Mouse (Mus musculus) midbrain, embryonic 13.5 days (tissue): ENCODE data around the gene Wdcp. TPM values are rescaled to one million over a fixed set of nuclear protein-coding genes. Genes with fewer than 3 reads are reported as not detected.
A peak's percentile ranks its signal among the peaks of the same experiment; 100 is the strongest.

Experiments used
- ATAC-seq: fragments of 200-750 bp; cut with Nextera tagmentation; 2 replicates; pipeline ENCODE4 v1.8.0; 2017; ENCODE audit warnings: mild to moderate bottlenecking, moderate TSS enrichment, moderate library complexity
- H3K27ac ChIP-seq: fragments of 300-500 bp; sonication (generic); 2 replicates; pipeline ENCODE4 v1.5.1; 2015; ENCODE audit warnings: inconsistent platforms, mild to moderate bottlenecking, moderate library complexity
- H3K27me3 ChIP-seq: fragments of 300-500 bp; sonication (generic); 2 replicates; pipeline ENCODE4 v1.6.1; 2015; ENCODE audit warnings: mild to moderate bottlenecking, inconsistent platforms
- H3K36me3 ChIP-seq: fragments of 300-500 bp; sonication (generic); 2 replicates; pipeline ENCODE4 v1.6.1; 2015; ENCODE audit warnings: mild to moderate bottlenecking, inconsistent platforms
- H3K4me1 ChIP-seq: fragments of 300-500 bp; sonication (generic); replicated peaks from 2 replicates; pipeline ENCODE4 v1.6.1; 2015; ENCODE audit warnings: inconsistent platforms
- H3K4me2 ChIP-seq: fragments of 300-500 bp; sonication (generic); replicated peaks from 2 replicates; pipeline ENCODE4 v1.6.1; 2015; ENCODE audit warnings: moderate library complexity, mild to moderate bottlenecking, inconsistent platforms
- H3K4me3 ChIP-seq: fragments of 300-500 bp; sonication (generic); replicated peaks from 2 replicates; pipeline ENCODE4 v1.5.1; 2015; ENCODE audit warnings: mild to moderate bottlenecking, inconsistent platforms
- H3K9ac ChIP-seq: fragments of 300-500 bp; sonication (generic); replicated peaks from 2 replicates; pipeline ENCODE4 v1.6.1; 2015; ENCODE audit warnings: mild to moderate bottlenecking, inconsistent platforms
- H3K9me3 ChIP-seq: fragments of 300-500 bp; sonication (generic); 2 replicates; pipeline ENCODE4 v1.6.1; 2016; ENCODE audit warnings: mild to moderate bottlenecking, inconsistent platforms
- WGBS: fragments of 180-500 bp; shearing (Covaris S2); methylation state at CpG from one replicate; pipeline ENCODE4 v1.1.7; 2015; 5-methylcytosine and 5-hydroxymethylcytosine counted together
- polyA plus RNA-seq: library from polyadenylated mRNA; unstranded; fragments of >200 nt; fragmentation: Nextera tagmentation; extraction: Ambion mirVana; gene quantifications from 2 replicates; pipeline ENCODE4 v1.2.1, GENCODE M21; 2015

Gene Wdcp
- polyA plus RNA-seq, 1 experiment from 2014 or later = 17.9 TPM

DNA sequence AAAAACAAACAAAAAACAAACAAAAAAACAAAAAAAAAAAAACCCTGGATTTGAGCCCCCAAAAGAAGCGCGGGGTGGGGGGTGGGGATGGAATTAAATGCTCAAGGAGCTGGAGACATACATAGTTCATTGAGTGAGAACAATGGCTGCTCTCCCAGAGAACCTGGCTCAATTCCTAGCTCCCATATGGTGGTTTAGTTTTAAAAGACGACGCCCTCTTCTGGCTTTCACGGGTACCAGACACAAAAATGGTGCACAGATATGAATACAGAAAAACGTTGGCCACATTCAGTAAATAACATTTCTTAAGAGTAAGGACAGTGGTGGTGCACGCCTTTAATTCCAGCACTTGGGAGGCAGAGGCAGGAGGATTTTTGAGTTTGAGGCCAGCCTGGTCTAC lies 62.8 kb downstream of the Wdcp start:
- Histone ChIP-seq H3K9ac (no peak overlapping the region), H3K27ac (no peak overlapping the region), H3K4me2 (peak overlapping the region; percentile 75; the same call in 1 of the 2 replicates), H3K9me3 (no peaks in the 10 kb centered on the region), H3K36me3 (peaks cover 8% of the 10 kb centered on the region; the same call in 1 of the 2 replicates), H3K4me1 (peaks cover 3% of the 10 kb centered on the region; the same call in 1 of the 2 replicates), H3K27me3 (no peaks in the 10 kb centered on the region), H3K4me3 (no peak overlapping the region)
- WGBS = 80% methylated on average over 7 of the region's 7 CpGs
- ATAC-seq = no peak

DNA sequence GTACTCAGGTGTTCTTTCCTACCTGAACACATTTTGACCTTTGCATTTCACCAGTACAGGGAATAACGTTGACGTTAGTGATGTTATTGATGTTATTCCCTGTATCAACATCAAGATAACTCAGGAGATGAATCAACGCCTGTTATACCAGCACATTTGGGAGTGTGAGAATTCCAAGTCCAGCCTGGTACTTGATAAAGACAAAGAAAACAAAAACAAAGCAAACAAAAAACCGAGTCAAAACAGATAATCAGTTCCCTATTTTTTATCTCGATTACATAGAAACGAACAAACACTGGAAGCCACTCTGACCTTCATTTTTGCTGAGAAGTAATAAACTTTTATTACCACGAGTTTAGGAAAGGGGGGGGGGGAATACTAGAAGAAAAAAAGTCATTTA lies 63.4 kb downstream of the Wdcp start:
- no peak for ATAC-seq
- peak overlapping the region; percentile 82 for H3K9ac ChIP-seq

DNA sequence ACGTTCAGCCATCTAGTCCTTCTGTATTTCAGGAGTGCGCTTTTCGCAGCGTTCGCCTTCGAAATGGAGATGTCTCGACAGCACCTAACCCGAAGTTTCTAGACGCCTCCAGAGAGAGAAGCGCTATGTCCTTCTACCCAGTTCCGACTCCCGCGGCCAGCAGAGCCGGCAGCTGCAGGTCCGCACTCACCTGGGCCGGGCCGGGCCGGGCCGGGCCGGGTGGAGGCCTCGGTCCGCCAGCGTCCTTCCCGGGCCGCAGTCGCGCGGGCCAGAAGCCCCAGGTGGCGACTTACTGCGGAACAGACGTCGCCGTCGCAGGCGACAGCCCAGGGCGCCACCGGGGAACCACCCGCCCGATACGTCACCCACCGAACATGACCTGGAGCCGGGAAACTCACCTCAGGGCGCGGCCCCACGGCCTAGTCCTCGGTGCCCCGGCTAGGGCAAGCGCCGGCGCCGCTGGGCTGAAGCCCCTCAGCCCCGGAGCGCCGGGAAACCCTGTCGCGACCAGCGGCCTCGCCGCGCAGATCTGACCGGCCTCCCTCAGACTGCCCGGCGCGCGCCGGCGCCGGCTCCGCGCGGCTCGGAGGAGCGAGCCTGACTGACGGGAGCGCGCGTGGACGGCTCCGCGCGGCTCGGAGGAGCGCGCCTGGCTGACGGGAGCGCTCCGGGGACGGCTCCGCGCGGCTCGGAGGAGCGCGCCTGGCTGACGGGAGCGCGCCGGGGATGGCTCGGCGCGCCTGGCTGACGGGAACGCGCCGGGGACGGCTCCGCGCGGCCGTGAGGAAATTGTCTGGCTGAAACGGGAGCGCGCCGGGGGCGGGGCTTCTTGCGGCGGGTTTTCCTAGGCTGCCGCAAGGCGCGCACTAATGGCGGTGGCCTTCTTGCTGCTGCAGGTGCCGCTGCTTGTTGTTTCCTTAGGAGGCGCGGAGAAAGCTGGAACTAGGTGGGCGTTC lies 64.1 kb downstream of the Wdcp start, which contains the start of gene Ubxn2a:
Ubxn2a (minus strand) TSS at position 755 of the 956 bp plus-strand sequence.
- Histone ChIP-seq H3K9ac (peak within 1 kb of the TSS; percentile 82), H3K4me2 (peak within 1 kb of the TSS; percentile 75), H3K27me3 (no peaks in the 10 kb centered on the region), H3K9me3 (no peaks in the 10 kb centered on the region), H3K27ac (peak within 1 kb of the TSS; percentile 85), H3K36me3 (no peaks in the 10 kb centered on the region), H3K4me1 (peaks cover 3% of the 10 kb centered on the region; the same call in 1 of the 2 replicates), H3K4me3 (peak within 1 kb of the TSS; percentile 74)
- ATAC-seq = peak; percentile 97
- WGBS = under 1% methylated on average over 124 of the region's 125 CpGs

More for the DNA sequence above, 63.4 kb downstream of the Wdcp start:
- Histone ChIP-seq H3K36me3 (0 out of 2 replicates have a peak, but pooled peaks cover 4% of the 10 kb centered on the region), H3K9me3 (no peaks in the 10 kb centered on the region), H3K4me2 (peak overlapping the region; percentile 75), H3K27me3 (no peaks in the 10 kb centered on the region), H3K27ac (no peak overlapping the region), H3K4me1 (peaks cover 3% of the 10 kb centered on the region; the same call in 1 of the 2 replicates), H3K4me3 (peak overlapping the region; percentile 74)
- whole genome bisulfite sequencing = 68% methylated on average over 7 of the region's 7 CpGs

DNA sequence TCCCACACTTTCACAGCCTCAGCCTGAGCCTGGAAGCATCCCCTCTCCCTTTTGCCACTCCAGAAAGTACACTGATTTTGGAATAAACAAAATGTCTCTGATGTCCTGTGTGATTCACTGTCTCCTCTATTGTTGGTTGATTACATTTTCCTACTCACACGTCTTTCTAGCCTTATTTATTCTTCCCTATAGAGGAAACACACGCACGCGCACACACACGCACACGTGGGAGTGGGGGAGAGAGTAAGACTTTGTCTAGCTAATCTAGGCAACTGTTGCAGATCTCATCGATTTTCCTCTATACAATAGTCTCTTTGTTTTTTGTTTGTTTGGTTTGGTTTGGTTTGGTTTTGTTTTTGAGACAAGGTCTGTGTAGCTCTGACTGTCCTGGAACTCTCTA lies 65.3 kb downstream of the Wdcp start:
- no peak overlapping the region for H3K4me2 ChIP-seq
- H3K36me3 ChIP-seq = no peaks in the 10 kb centered on the region
- peaks cover 3% of the 10 kb centered on the region; the same call in 1 of the 2 replicates for H3K4me1 ChIP-seq
- no peak overlapping the region for H3K27ac ChIP-seq
- ATAC-seq = no peak
- WGBS = 94% methylated on average over 7 of the region's 7 CpGs
- no peak overlapping the region for H3K9ac ChIP-seq
- H3K4me3 ChIP-seq = no peak overlapping the region
- no peaks in the 10 kb centered on the region for H3K27me3 ChIP-seq
- no peaks in the 10 kb centered on the region for H3K9me3 ChIP-seq

Other genes starting within 250 kb of the Wdcp start
- 0.52 and 1.0 TPM in 2 replicates for gene Fam228a, start 104.9 kb upstream of the Wdcp start, polyA plus RNA-seq
- 9.1 and 10.2 TPM in 2 replicates for gene Pfn4, start 74.3 kb upstream of the Wdcp start, polyA plus RNA-seq
- gene Fam228b, start 74.0 kb upstream of the Wdcp start, polyA plus RNA-seq = 4.9 and 5.6 TPM in 2 replicates
- gene Sf3b6, start 25.8 kb upstream of the Wdcp start, polyA plus RNA-seq = 302 and 303 TPM in 2 replicates
- 18.3 and 20.7 TPM in 2 replicates for gene Fkbp1b, start 1.7 kb upstream of the Wdcp start, polyA plus RNA-seq
- gene Mfsd2b, start 31.1 kb downstream of the Wdcp start, polyA plus RNA-seq = 1.8 and 2.2 TPM in 2 replicates
- gene Ubxn2a, start 64.4 kb downstream of the Wdcp start, polyA plus RNA-seq = 33.7 and 35.7 TPM in 2 replicates
- gene Atad2b, start 74.0 kb downstream of the Wdcp start, polyA plus RNA-seq = 15.2 and 17.5 TPM in 2 replicates